Mouse (Mus musculus) activated CD4-positive, CD25-positive, alpha-beta regulatory T cell (primary cell): ENCODE measurements around the gene Fam198b. TPM values are rescaled to one million over a fixed set of nuclear protein-coding genes. Genes with fewer than 3 reads are reported as not detected.

Experiments
- polyA plus RNA-seq, 2 experiments: library from polyadenylated mRNA; unstranded; fragments of 100-300 nt; shearing (Covaris generic); gene quantifications; one replicate each; pipeline ENCODE4 v1.2.1; 2017

The Fam198b gene
- polyA plus RNA-seq = not detected

DNA sequence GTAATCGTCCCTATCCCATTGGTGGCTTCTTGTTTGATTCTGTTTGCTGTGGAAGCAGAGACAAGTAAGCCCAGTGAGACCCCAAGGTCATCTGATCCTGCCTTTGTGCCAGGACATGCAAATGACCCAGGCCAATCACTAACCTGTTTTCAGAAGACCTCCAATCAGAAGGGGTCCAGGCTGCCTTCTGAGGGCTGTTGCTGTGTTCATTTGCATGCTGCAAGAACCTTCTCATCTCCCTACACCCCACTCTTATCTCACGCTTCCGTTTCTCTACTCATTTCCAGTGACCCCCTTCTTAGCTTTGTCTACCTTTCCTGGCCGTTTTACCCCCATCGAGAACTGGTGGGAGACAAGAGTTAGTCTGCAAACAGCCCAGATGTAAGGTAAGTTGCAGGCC is at the start of gene Fam198b:
Gene Fam198b, plus strand, starts transcription at position 229 of the 400 bp plus-strand sequence.

DNA sequence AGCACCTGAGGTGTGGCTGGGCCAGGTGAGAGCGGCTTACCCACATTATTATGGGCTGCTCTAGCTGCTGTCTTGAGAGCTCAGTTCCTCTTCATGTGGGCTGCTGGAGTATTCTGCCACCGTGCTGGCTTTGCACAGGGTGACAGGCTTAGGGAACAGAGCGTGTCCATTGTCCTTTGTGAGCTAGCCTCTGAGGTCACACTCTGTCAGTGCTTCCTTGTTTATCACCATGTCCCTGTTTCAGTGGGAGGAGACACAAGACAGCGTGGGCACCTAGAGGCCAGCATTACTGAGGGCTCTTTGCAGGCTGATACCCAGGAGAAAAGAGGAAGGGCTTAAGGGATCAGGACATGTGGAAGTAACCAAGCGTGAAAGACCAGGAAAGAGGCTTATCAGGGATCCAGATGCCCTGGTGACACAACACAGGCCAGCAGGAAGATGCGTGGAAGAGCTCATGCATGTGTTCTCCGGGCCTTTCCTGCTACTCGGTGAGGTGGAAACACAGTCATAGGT is 31.6 kb upstream of the Fam198b start, which contains the start of gene Tmem144:
Gene Tmem144, minus strand, starts transcription at position 120 of the 513 bp plus-strand sequence.

Other genes with a start within 250 kb of the Fam198b start
- under 1 TPM in 1 of 2 experiments, not detected in 1; 0.16 TPM for gene Rxfp1, start 146.7 kb upstream of the Fam198b start, polyA plus RNA-seq
- under 1 TPM; 0.18 to 0.57 TPM for gene Tmem144, start 31.8 kb upstream of the Fam198b start, polyA plus RNA-seq